ENCODE assay signal across 8 mouse cellular contexts in the genomic region with DNA sequence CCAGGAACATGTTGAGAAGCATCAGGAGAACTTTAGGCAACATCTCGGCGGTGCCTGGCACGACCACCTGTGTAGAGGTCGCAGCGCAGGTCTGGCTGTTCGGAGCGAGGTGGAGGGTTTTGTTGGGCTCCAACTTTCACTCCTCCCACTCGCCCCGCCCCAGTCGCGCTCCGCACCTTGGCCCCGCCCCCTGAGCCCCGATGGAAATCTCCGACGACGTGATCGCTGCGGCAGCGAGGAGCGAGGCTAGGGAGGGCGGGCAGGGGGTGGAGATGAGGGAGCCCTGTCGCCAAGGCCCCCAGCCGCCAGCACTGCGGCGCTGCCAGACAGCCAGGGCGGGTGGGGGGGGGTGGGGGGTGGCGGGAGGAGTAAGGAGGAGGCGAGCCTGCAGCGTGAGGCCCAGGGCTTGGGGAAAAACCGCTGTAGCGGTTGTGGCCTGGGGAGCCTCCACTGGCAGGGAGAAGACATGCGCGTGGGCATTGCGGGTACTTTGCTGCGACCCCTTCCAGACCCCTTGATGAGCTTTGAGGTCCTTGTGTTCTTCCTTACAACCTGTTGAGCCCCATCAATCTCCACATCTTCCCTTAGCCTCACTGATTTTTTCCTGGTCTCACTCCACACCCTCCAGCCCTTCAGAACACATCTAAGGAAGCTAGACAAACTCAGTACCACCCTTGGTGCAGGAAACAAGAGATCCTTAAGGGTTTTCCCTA. TPM values are rescaled to one million over a fixed set of nuclear protein-coding genes. Genes with fewer than 3 reads are reported as not detected.
DNase-seq lines count a peak whose midpoint lies in the region; ATAC-seq and TF ChIP-seq lines count a peak whose summit lies in the region.

A gene (minus strand): TSS at position 145 of the 713 bp plus-strand sequence.

- peak within 1 kb of the TSS; percentile 25 for H3K4me3 ChIP-seq in thymus, adult 2 months (ENCODE audit: control insufficient read depth, insufficient read depth, low read length)
- H3K4me3 ChIP-seq in forebrain, embryonic 14.5 days (ENCODE audit: low read depth, low read length), result peak within 1 kb of the TSS; percentile 33
- H3K4me3 ChIP-seq in limb, embryonic 13.5 days, result peak within 1 kb of the TSS; percentile 52
- H3K4me3 ChIP-seq in midbrain, embryonic 15.5 days, result peak within 1 kb of the TSS; percentile 40

- peak within 1 kb of the TSS; percentile 58 for H3K4me2 ChIP-seq in forebrain, embryonic 14.5 days (ENCODE audit: low read length)
- H3K4me2 ChIP-seq in limb, embryonic 13.5 days (replicated peaks), result peak within 1 kb of the TSS; percentile 69
- peak within 1 kb of the TSS; percentile 72 for H3K4me2 ChIP-seq in midbrain, embryonic 15.5 days

- H3K27me3 ChIP-seq in thymus, adult 2 months (ENCODE audit: control insufficient read depth, insufficient read depth, low read length), result no peaks in the 10 kb centered on the region
- H3K27me3 ChIP-seq in forebrain, embryonic 14.5 days (replicated peaks; ENCODE audit: control insufficient read depth, insufficient read depth, low read length), result no peaks in the 10 kb centered on the region
- no peaks in the 10 kb centered on the region for H3K27me3 ChIP-seq in limb, embryonic 13.5 days
- no peaks in the 10 kb centered on the region for H3K27me3 ChIP-seq in midbrain, embryonic 15.5 days (replicated peaks)

- no peak for TF ChIP-seq POLR2A in thymus, adult 2 months (IDR thresholded peaks at IDR 0.05; ENCODE audit: control insufficient read depth, extremely low read depth, insufficient read depth, low read length, poor library complexity)

- peak; percentile 7 for DNase-seq in thymus, adult 2 months
- DNase-seq in thymus, adult 18-20 months, result no peak
- DNase-seq in forebrain, embryonic 14.5 days (ENCODE audit: low spot score), result peak; percentile 59
- DNase-seq in urinary bladder, adult 18-20 months (ENCODE audit: low spot score in 2 of 2), result peak; percentile 16 to 43
- no peak for DNase-seq in layer of hippocampus, postnatal 14 days (ENCODE audit: low spot score in 2 of 2)

- no peaks in the 10 kb centered on the region for H3K36me3 ChIP-seq in thymus, adult 2 months (ENCODE audit: control insufficient read depth, insufficient read depth, low read length)
- H3K36me3 ChIP-seq in forebrain, embryonic 14.5 days (ENCODE audit: control insufficient read depth, insufficient read depth, low read length), result no peaks in the 10 kb centered on the region
- no peaks in the 10 kb centered on the region for H3K36me3 ChIP-seq in limb, embryonic 13.5 days
- H3K36me3 ChIP-seq in midbrain, embryonic 15.5 days (replicated peaks), result no peaks in the 10 kb centered on the region

- TF ChIP-seq CTCF in thymus, adult 2 months (IDR thresholded peaks at IDR 0.05; ENCODE audit: borderline replicate concordance, control insufficient read depth, extremely low read depth, insufficient read depth, low read length, poor library complexity), result no peak

- H3K9ac ChIP-seq in forebrain, embryonic 14.5 days (ENCODE audit: low read length), result peak within 1 kb of the TSS; percentile 46; the same call in 1 of the 2 replicates
- peak within 1 kb of the TSS; percentile 61 for H3K9ac ChIP-seq in limb, embryonic 13.5 days
- H3K9ac ChIP-seq in midbrain, embryonic 15.5 days, result no peak within 1 kb of the TSS

- H3K9me3 ChIP-seq in forebrain, embryonic 14.5 days (replicated peaks; ENCODE audit: control insufficient read depth, low read length), result no peaks in the 10 kb centered on the region
- H3K9me3 ChIP-seq in limb, embryonic 13.5 days, result no peaks in the 10 kb centered on the region
- no peaks in the 10 kb centered on the region for H3K9me3 ChIP-seq in midbrain, embryonic 15.5 days

- ATAC-seq in forebrain, embryonic 14.5 days, result peak; percentile 88
- ATAC-seq in hematopoietic stem cell, adult 5-6 weeks (replicated peaks in 1 of 2; ENCODE audit: insufficient read depth in 1 of 2, low FRiP score in 2 of 2, low TSS enrichment in 1 of 2, low read depth in 1 of 2, poor library complexity in 2 of 2, severe bottlenecking in 2 of 2), result peak; percentile 84 to 85
- ATAC-seq in limb, embryonic 13.5 days (ENCODE audit: low FRiP score, low read depth), result peak; percentile 93
- peak; percentile 90 for ATAC-seq in midbrain, embryonic 15.5 days (replicated peaks)

- H3K27ac ChIP-seq in thymus, adult 2 months (ENCODE audit: control insufficient read depth, insufficient read depth, low read length), result no peak within 1 kb of the TSS
- no peak within 1 kb of the TSS for H3K27ac ChIP-seq in forebrain, embryonic 14.5 days (ENCODE audit: low read depth, low read length)
- H3K27ac ChIP-seq in limb, embryonic 13.5 days, result peak within 1 kb of the TSS; percentile 67; the same call in 1 of the 2 replicates
- H3K27ac ChIP-seq in midbrain, embryonic 15.5 days, result no peak within 1 kb of the TSS

- 5% methylated on average over 8 of the region's 36 CpGs for WGBS in thymus, adult 2 months
- 23% methylated on average over 31 of the region's 36 CpGs for WGBS in forebrain, embryonic 14.5 days
- 18% methylated on average over 22 of the region's 36 CpGs for WGBS in limb, embryonic 13.5 days
- WGBS in midbrain, embryonic 15.5 days, result 27% methylated on average over 21 of the region's 36 CpGs

- no peaks in the 10 kb centered on the region; the same call in 1 of the 2 replicates for H3K4me1 ChIP-seq in thymus, adult 2 months (replicated peaks; ENCODE audit: control insufficient read depth, insufficient read depth, low read length)
- no peaks in the 10 kb centered on the region for H3K4me1 ChIP-seq in forebrain, embryonic 14.5 days (ENCODE audit: control insufficient read depth, insufficient read depth, low read length)
- no peaks in the 10 kb centered on the region for H3K4me1 ChIP-seq in limb, embryonic 13.5 days
- no peaks in the 10 kb centered on the region for H3K4me1 ChIP-seq in midbrain, embryonic 15.5 days

RNA-seq across cellular contexts. Expression of the gene that starts here (rescaled TPM):
- polyA plus RNA-seq in thymus, adult 2 months (2012; rRNA removed), result 0.70 and 0.97 TPM in 2 replicates
- polyA plus RNA-seq in forebrain, embryonic 14.5 days (2014; fragmentation: Nextera tagmentation; extraction: Ambion mirVana), result 0.22 and 0.30 TPM in 2 replicates
- total RNA-seq in hematopoietic stem cell, adult 5-6 weeks (2017), result 0.25 and 5.6 TPM in 2 replicates
- polyA plus RNA-seq in limb, embryonic 13.5 days (2015; fragmentation: Nextera tagmentation; extraction: Ambion mirVana), result 5.5 and 7.1 TPM in 2 replicates
- 0.79 and 0.84 TPM in 2 replicates for polyA plus RNA-seq in midbrain, embryonic 15.5 days (2015; fragmentation: Nextera tagmentation; extraction: Ambion mirVana)
- under 1 TPM; 0.14 TPM for total RNA-seq in layer of hippocampus, postnatal 14 days (2021)

Comparison
In these comparisons a context has a peak if more than half of its experiments do, and no peak if none do; other contexts are left out.
1. Peak in DNase-seq and H3K4me3 ChIP-seq in thymus, adult 2 months; RNA of the gene not detected or under 1 TPM.
2. Peak in DNase-seq, ATAC-seq, H3K4me3 ChIP-seq, H3K9ac ChIP-seq and H3K4me2 ChIP-seq in forebrain, embryonic 14.5 days; RNA of the gene not detected or under 1 TPM.
3. Peak in ATAC-seq, H3K4me3 ChIP-seq and H3K4me2 ChIP-seq in midbrain, embryonic 15.5 days; RNA of the gene not detected or under 1 TPM.
4. DNase-seq: peak in urinary bladder, adult 18-20 months (2 of 2); none in thymus, adult 18-20 months (0 of 2) and layer of hippocampus, postnatal 14 days (0 of 2).
5. Peak in every context shown above with its lines, with median percentiles within 50 percentile points of each other: H3K4me3 ChIP-seq, ATAC-seq and H3K4me2 ChIP-seq.